Mouse (Mus musculus): ENCODE data around the gene Sned1.
"Not testable (repeated sequence)": the region's sequence is repeated elsewhere in the genome, so short reads cannot be mapped to it uniquely, and the experiment has no call there.

Gene Sned1

GRCm38 (mm10) chr1:93235576-93236544 is at the start of gene Sned1:
Sned1 (plus strand) TSS chr1:93235841.
- DNase-seq: peak; percentile 96 to 97

GRCm38 (mm10) chr1:93190726-93191305 is 44.8 kb upstream of the Sned1 start:
- DNase-seq: no peak

GRCm38 (mm10) chr1:93194961-93195360 is 40.7 kb upstream of the Sned1 start:
- DNase-seq: no peak

DNA sequence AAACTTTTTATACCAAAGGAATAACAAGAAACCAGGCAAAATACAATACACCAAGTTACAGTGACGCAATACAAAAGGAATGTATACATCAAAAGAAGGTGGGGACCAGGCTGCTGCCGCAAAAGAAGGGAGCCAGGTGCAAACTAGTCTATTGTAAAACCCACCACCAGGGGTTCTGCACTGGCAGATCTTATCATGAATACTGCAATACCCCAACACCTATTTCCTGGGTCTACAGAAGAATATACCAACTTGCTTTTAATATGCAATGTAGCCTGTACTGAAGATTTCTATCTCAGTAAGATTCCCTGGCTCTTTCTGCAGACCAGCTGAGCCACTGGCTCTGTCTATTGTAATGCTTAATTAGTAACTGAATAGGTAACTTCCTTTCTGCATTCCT is 38.2 kb upstream of the Sned1 start:
- DNase-seq: not testable (repeated sequence)

DNA sequence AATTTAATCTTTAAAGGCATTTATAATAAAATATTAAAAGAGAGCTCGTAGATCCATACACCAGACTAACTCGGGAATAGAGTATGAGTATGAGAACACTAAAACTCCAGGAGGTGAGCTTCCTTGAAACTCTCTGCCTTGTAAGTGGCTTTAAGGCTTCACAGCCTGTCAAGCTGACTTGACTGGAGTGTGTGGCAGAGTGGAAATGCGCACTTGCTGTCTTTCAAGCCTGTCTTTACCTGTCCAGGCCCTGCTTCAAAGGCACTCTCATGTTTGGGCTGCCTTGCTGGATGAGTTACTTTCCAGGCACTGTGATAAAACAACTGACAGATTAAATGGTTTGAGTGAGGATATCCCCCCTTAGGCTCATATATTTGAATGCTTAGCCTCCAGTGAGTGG is 37.7 kb upstream of the Sned1 start:
- DNase-seq: no peak

GRCm38 (mm10) chr1:93206277-93206970 is 29.2 kb upstream of the Sned1 start:
- DNase-seq: no peak

GRCm38 (mm10) chr1:93207536-93208064 is 28.0 kb upstream of the Sned1 start:
- peak; percentile 31 to 42 for DNase-seq

- DNase-seq: peak; percentile 64 to 72
These were observed 25.4 kb upstream of the Sned1 start for GRCm38 (mm10) chr1:93210213-93210641.

- no peak for DNase-seq
These were observed 24.6 kb upstream of the Sned1 start for GRCm38 (mm10) chr1:93211019-93211418.

GRCm38 (mm10) chr1:93211549-93212220 is 24.0 kb upstream of the Sned1 start:
- peak; percentile 64 to 67 for DNase-seq

DNA sequence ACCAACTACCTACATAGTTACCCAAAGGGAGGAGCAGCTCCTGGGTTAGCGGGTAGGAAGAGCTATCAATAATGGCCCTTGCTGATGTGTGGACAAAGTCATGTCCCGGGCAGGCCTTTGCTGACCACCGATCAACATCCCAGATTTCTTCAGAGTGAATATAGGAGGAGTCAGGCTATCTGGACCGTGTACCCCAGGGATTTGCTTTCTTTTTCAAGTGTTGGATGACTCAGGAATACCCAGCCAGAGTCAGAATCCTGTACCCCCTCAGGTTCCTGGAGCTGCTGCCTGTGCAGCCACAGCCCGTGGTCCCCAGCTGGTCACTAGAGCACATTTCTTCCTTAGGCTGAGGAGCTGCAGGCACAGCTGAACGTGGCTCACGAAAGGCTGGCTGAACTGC is 23.2 kb upstream of the Sned1 start:
- no peak for DNase-seq

DNA sequence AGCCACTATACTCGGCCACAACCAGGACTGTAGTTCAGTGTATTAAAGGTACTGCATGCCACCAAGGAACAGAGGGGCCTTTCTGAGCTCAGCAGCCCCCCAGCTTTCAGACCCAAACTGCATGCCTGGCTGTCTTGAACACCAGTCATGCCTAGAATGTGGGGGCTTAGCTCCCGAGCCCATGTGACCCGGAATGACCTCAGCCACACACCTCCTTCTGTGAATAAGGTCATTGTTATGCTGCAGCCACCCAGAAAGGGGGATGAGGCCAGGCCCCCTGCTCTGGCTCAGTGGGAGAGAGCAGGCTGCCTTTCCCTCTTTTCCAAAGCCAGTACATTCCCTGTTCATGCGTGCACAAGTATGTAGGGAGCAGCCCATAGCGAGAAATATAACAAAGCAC is 21.0 kb upstream of the Sned1 start:
- DNase-seq: no peak

DNA sequence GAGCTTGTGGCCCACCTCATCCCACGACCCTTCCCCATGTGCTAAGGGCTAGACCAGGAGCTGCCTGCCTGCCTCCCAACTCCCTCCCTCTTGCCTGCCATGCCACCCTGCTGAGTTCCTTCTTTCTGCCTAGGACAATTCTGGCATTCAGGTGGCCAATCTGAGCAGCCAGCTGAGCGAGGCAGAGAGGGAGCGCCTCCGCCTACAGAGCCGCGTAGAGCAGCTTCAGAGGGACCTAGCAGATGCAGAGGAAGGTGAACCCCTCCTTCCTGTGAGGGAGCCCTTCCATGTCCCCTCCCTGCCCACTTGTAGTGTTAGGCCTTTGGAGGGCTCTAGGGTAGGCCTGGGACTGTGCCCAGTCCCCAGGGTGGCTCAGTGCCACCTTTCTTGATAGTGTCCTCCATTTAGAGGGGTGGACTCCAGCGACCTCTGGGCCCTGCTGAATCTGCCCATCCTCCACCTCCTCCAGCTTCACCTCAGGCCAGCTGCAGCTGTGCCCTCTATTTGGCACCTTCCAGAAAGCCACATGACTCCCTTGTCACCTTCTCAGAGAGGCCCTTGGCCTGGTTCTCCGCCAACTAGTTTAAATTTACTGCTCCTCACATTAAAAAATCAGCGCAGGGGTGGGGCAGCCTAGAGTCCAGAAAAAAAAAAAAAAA is 18.7 kb upstream of the Sned1 start:
- peak; percentile 60 to 67 for DNase-seq

- no peak for DNase-seq
These were observed 18.1 kb upstream of the Sned1 start for GRCm38 (mm10) chr1:93217530-93217929.

GRCm38 (mm10) chr1:93220776-93221175 is 14.9 kb upstream of the Sned1 start:
- DNase-seq: no peak

DNA sequence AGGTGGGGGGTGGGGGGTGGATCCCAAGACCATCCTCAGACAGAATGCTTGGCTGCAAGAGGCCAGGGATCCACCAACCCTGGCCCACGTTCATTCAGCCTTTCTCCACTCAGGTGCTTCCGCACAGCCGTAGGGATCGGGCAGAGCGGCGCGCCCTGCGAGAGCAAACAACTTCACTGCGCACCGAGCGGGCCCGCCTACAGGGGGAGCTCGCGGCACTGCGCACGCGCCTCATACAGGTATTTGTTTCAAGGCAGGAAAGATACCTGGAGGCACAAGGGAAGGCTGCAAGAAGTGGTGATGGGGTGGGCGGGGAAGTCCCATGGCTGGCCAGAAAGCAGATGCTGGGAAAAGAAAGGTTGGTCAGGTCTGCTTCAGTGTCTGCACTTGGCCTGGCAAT is 11.7 kb upstream of the Sned1 start:
- peak; percentile 54 to 86 for DNase-seq

- DNase-seq: peak in 1 of 2 experiments; percentile 33
These were observed 10.4 kb upstream of the Sned1 start for GRCm38 (mm10) chr1:93225226-93225625.

DNA sequence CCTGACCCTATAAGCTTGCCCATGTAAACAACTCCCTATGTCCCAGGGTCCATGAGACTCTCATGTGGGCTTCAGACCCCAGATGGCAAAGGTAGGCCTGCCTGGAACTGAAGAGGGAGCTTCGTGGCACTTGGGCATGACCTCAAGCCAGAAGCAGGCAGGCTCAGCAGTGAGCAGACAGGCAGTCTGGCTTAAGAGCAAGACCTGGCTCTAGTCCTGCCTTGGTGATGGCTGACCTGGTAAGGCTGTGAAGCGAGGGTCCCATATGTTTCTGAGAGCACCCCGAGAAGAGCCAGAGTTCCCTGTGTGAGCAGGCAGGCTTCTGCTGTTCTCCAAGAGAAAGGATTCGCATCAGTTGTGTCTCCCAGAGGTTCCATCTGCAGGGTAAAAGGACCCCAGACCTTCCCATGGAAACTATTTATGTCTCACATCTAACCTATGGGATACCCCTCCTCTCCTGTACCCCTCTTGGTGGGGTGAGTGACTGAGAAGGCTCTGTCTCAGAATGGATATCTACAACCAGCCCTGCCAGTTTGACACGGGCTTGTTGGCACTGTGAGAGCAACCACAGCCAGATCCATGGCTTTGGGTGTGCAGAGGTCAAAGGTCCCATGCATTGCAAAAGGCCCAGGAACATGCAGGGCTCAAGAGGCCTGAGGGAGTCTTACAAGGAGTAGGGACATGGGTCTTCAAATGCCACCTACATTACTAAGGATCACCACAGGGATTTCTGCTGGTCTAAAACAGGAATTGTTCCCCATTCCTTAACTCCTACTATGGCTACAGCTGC is 9.7 kb upstream of the Sned1 start:
- DNase-seq: no peak

DNA sequence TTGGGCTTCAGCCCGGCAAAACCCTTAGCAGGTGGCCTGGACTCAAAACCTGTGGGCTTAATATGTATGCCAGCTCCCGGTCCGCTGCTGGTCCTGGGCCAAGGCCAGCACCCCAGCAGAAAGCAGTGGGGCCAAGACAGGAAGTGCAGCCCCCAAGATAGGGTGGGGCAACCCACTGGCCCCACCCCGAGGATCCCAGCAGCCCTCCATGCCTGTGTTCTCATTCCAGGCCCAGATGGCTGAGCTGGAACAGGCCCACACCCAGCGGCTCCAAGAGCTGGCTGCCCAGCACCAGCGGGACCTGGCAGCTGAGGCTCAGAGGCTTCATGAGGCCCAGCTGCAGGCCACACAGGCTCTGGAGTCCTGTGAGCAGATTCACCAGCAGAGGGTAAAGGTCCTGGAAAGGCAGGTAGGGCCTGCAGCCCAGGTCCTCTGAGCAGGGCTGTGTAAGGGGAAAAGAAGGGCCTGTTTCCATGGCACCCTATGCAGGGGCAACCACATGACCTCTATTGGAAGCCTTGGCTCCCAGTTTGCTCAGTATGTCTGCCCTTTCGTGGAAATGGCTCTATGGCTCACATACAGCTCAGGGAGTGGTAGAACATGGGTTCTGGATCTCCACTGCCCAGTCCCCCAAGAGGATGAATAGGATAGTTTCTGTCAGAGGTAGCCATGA is 8.2 kb upstream of the Sned1 start:
- DNase-seq: no peak

GRCm38 (mm10) chr1:93227976-93228365 is 7.7 kb upstream of the Sned1 start:
- no peak for DNase-seq

DNA sequence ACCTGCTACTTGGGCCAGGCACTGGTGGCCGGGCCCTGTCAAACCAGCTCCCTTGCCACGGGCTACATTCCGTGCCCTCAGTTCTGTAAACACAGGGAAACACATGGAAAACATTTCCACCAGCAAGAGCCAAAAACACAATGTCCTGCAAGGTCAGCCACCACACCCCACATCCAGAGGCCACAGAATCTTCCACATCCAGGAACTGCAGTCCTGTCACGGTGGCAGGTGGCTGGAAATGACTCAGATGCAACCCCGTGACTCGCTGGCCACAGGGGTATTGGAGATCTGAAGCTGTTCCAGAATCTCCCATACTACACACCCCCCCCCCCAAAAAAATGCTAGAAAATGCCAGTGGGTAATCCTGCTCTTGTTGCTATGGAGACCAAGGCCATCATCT is 6.4 kb upstream of the Sned1 start:
- DNase-seq: peak; percentile 19 to 24
